Mouse (Mus musculus): ENCODE measurements around the gene Akap6. TPM values are rescaled to one million over a fixed set of nuclear protein-coding genes. Genes with fewer than 3 reads are reported as not detected.
"Not testable (repeated sequence)": the region's sequence is repeated elsewhere in the genome, so short reads cannot be mapped to it uniquely, and the experiment has no call there.

The Akap6 gene
- polyA plus RNA-seq, 1 experiment from 2014 or later: 0.04 TPM

- Histone ChIP-seq H3K4me1 (ENCODE audit: control insufficient read depth, low read depth, low read length) (no peaks in the 10 kb centered on the region; the same call in 1 of the 2 replicates), H3K9ac (ENCODE audit: low read depth, low read length) (no peak overlapping the region), H3K36me3 (ENCODE audit: control insufficient read depth, insufficient read depth) (no peaks in the 10 kb centered on the region), H3K27ac (ENCODE audit: low read length) (no peak overlapping the region), H3K4me3 (ENCODE audit: low read depth, low read length) (no peak overlapping the region), H3K4me2 (ENCODE audit: low read depth, low read length) (no peak overlapping the region), H3K9me3 (replicated peaks; ENCODE audit: control insufficient read depth, low read length) (no peaks in the 10 kb centered on the region), H3K27me3 (ENCODE audit: control insufficient read depth, insufficient read depth, low read depth, low read length) (no peaks in the 10 kb centered on the region)
- 45% methylated on average over 4 of the region's 4 CpGs for WGBS (ENCODE audit: insufficient replicate concordance)
- ATAC-seq (ENCODE audit: low read depth): no peak
Observed at GRCm38 (mm10) chr12:52704081-52704480, 4.9 kb downstream of the Akap6 start.

DNA sequence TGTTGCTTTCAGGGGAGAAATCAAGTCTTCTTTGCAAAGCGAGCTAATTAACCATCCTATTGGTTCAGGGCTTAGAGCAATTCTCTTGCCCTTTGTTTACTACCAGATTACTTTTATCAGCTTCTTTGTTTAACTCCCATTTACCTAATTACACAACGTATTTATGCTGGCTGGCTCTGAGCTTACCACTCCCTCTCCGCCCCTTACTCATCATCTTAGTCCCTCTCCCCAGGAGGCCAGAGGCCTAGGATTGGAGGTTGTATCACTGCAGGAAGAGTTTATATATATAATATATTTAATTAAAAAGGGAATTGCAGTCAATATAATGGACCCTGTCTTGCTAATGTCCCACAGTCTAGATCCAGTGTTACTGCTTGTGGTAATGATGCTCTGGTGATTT lies 5.6 kb downstream of the Akap6 start:
- Histone ChIP-seq H3K4me1 (ENCODE audit: control insufficient read depth, low read depth, low read length) (no peaks in the 10 kb centered on the region; the same call in 1 of the 2 replicates), H3K9ac (ENCODE audit: low read depth, low read length) (no peak overlapping the region), H3K36me3 (ENCODE audit: control insufficient read depth, insufficient read depth) (no peaks in the 10 kb centered on the region), H3K27me3 (ENCODE audit: control insufficient read depth, insufficient read depth, low read depth, low read length) (no peaks in the 10 kb centered on the region), H3K4me2 (ENCODE audit: low read depth, low read length) (no peak overlapping the region), H3K9me3 (replicated peaks; ENCODE audit: control insufficient read depth, low read length) (no peaks in the 10 kb centered on the region), H3K4me3 (ENCODE audit: low read depth, low read length) (no peak overlapping the region), H3K27ac (ENCODE audit: low read length) (no peak overlapping the region)
- 65% methylated on average over 3 of the region's 3 CpGs for WGBS (ENCODE audit: insufficient replicate concordance)
- ATAC-seq (ENCODE audit: low read depth): no peak

DNA sequence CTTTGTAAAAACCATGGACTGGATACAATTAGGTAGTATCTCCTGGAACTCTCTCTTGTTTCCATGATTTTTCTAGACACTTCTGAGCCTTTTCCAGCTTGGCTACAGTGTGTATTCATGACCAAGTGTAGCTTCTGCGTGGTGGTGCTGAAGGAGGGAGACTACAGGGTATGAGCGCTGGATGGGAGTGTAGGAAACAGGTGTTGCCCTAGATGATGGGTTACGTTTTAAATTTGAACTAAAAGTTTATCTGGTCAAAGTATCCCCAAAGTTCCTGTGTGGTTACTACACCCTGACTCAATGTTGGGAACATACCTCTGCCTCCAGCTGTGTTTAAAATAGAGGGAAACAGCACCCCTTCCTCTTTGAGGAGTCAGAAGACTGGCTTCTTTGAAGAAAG lies 12.2 kb downstream of the Akap6 start:
- WGBS (ENCODE audit: insufficient replicate concordance): 28% methylated on average over 3 of the region's 3 CpGs

GRCm38 (mm10) chr12:52711857-52712640 lies 12.9 kb downstream of the Akap6 start:
- no peaks in the 10 kb centered on the region for H3K9me3 ChIP-seq (replicated peaks; ENCODE audit: control insufficient read depth, low read length)
- H3K36me3 ChIP-seq (ENCODE audit: control insufficient read depth, insufficient read depth): no peaks in the 10 kb centered on the region
- no peak overlapping the region for H3K4me2 ChIP-seq (ENCODE audit: low read depth, low read length)
- H3K27me3 ChIP-seq (ENCODE audit: control insufficient read depth, insufficient read depth, low read depth, low read length): no peaks in the 10 kb centered on the region
- no peak overlapping the region for H3K4me3 ChIP-seq (ENCODE audit: low read depth, low read length)
- no peak for ATAC-seq (ENCODE audit: low read depth)
- H3K9ac ChIP-seq (ENCODE audit: low read depth, low read length): no peak overlapping the region
- no peak overlapping the region for H3K27ac ChIP-seq (ENCODE audit: low read length)
- no peaks in the 10 kb centered on the region for H3K4me1 ChIP-seq (ENCODE audit: control insufficient read depth, low read depth, low read length)
- WGBS (ENCODE audit: insufficient replicate concordance): 48% methylated on average over 7 of the region's 7 CpGs

More for the DNA sequence above, 12.2 kb downstream of the Akap6 start:
- H3K36me3 ChIP-seq (ENCODE audit: control insufficient read depth, insufficient read depth): no peaks in the 10 kb centered on the region
- ATAC-seq (ENCODE audit: low read depth): no peak
- H3K9me3 ChIP-seq (replicated peaks; ENCODE audit: control insufficient read depth, low read length): no peaks in the 10 kb centered on the region
- no peaks in the 10 kb centered on the region for H3K27me3 ChIP-seq (ENCODE audit: control insufficient read depth, insufficient read depth, low read depth, low read length)
- no peaks in the 10 kb centered on the region for H3K4me1 ChIP-seq (ENCODE audit: control insufficient read depth, low read depth, low read length)
- H3K4me2 ChIP-seq (ENCODE audit: low read depth, low read length): no peak overlapping the region
- no peak overlapping the region for H3K9ac ChIP-seq (ENCODE audit: low read depth, low read length)
- no peak overlapping the region for H3K27ac ChIP-seq (ENCODE audit: low read length)
- no peak overlapping the region for H3K4me3 ChIP-seq (ENCODE audit: low read depth, low read length)

- H3K4me2 ChIP-seq (ENCODE audit: low read depth, low read length): no peak overlapping the region
- WGBS (ENCODE audit: insufficient replicate concordance): 15% methylated on average over 6 of the region's 6 CpGs
- no peak overlapping the region for H3K9ac ChIP-seq (ENCODE audit: low read depth, low read length)
- no peaks in the 10 kb centered on the region for H3K27me3 ChIP-seq (ENCODE audit: control insufficient read depth, insufficient read depth, low read depth, low read length)
- no peaks in the 10 kb centered on the region for H3K9me3 ChIP-seq (replicated peaks; ENCODE audit: control insufficient read depth, low read length)
- H3K4me3 ChIP-seq (ENCODE audit: low read depth, low read length): no peak overlapping the region
- no peak for ATAC-seq (ENCODE audit: low read depth)
- H3K27ac ChIP-seq (ENCODE audit: low read length): no peak overlapping the region
- H3K4me1 ChIP-seq (ENCODE audit: control insufficient read depth, low read depth, low read length): no peaks in the 10 kb centered on the region
- H3K36me3 ChIP-seq (ENCODE audit: control insufficient read depth, insufficient read depth): no peaks in the 10 kb centered on the region
Observed at GRCm38 (mm10) chr12:52718392-52718791, 19.2 kb downstream of the Akap6 start.

DNA sequence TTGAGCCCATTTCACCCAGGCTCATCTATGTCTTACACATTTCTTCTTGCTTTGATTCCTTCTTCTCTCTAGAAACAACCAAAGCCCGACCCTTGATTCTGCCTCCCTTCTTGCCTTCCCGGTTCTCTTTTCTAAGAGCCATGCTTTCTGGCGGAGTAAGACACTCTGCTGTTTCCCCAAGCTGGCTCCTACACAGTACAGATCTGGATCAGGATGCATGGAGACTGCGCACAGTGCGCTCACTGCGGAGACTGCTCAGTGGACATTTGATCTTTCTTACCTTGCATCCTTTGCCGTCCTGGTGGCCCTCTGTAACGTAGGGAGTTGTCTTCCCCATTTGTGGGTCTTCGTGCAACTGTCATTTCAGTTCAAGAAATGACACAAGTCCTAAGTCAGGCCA lies 20.0 kb downstream of the Akap6 start:
- no peaks in the 10 kb centered on the region for H3K36me3 ChIP-seq (ENCODE audit: control insufficient read depth, insufficient read depth)
- H3K4me2 ChIP-seq (ENCODE audit: low read depth, low read length): no peak overlapping the region
- H3K27me3 ChIP-seq (ENCODE audit: control insufficient read depth, insufficient read depth, low read depth, low read length): no peaks in the 10 kb centered on the region
- H3K9ac ChIP-seq (ENCODE audit: low read depth, low read length): no peak overlapping the region
- H3K9me3 ChIP-seq (replicated peaks; ENCODE audit: control insufficient read depth, low read length): no peaks in the 10 kb centered on the region
- ATAC-seq (ENCODE audit: low read depth): no peak
- no peaks in the 10 kb centered on the region for H3K4me1 ChIP-seq (ENCODE audit: control insufficient read depth, low read depth, low read length)
- WGBS (ENCODE audit: insufficient replicate concordance): 73% methylated on average over 9 of the region's 9 CpGs
- H3K4me3 ChIP-seq (ENCODE audit: low read depth, low read length): no peak overlapping the region
- H3K27ac ChIP-seq (ENCODE audit: low read length): no peak overlapping the region

DNA sequence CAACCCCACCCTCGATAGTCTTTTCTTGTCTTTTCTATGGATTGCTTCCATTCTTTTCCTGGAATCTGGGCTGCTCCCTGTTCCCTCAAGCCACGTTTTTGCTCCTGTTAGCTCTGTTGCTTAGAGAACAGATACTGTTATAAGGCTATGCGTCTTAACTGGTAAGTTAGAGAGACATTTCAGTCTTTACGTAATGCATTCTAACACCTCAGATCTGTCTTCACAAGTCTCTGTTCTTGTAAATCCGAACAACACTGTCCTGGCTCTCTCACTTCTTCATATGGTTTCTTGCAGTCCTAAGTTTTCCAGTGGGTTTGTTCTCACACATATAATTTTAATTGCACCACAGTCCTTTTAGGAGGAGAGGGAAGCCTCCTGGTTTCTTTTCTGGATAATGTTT lies 20.5 kb downstream of the Akap6 start:
- H3K4me1 ChIP-seq (ENCODE audit: control insufficient read depth, low read depth, low read length): no peaks in the 10 kb centered on the region
- H3K9me3 ChIP-seq (replicated peaks; ENCODE audit: control insufficient read depth, low read length): no peaks in the 10 kb centered on the region
- no peak overlapping the region for H3K4me2 ChIP-seq (ENCODE audit: low read depth, low read length)
- no peaks in the 10 kb centered on the region for H3K36me3 ChIP-seq (ENCODE audit: control insufficient read depth, insufficient read depth)
- no peak overlapping the region for H3K27ac ChIP-seq (ENCODE audit: low read length)
- no peaks in the 10 kb centered on the region for H3K27me3 ChIP-seq (ENCODE audit: control insufficient read depth, insufficient read depth, low read depth, low read length)
- H3K4me3 ChIP-seq (ENCODE audit: low read depth, low read length): no peak overlapping the region
- 67% methylated on average over 5 of the region's 5 CpGs for WGBS (ENCODE audit: insufficient replicate concordance)
- H3K9ac ChIP-seq (ENCODE audit: low read depth, low read length): no peak overlapping the region
- no peak for ATAC-seq (ENCODE audit: low read depth)

DNA sequence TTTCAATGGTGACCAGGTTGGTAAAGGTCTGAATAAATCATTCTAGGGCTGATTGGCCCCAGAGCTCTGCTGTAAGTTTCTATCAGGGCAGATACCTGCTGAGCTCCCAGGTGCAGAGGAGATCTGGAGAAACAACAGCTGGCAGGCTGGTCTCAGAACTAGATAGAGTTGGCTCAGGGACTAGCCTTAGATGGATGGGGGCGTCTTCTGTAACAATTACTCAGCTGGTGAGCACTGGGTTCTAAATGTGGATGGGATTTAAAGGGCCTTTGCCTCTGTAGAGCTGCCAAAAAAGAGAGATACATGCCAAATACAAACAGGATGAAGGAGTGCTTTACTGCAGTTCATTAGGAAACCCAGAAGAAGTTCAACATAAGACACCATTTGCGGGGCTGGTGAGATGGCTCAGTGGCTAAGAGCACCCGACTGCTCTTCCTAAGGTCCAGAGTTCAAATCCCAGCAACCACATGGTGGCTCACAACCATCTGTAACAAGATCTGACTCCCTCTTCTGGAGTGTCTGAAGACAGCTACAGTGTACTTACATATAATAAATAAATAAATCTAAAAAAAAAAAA lies 24.9 kb downstream of the Akap6 start:
- not testable (repeated sequence) for H3K9ac ChIP-seq (ENCODE audit: low read depth, low read length); H3K4me1 ChIP-seq (ENCODE audit: control insufficient read depth, low read depth, low read length); H3K27ac ChIP-seq (ENCODE audit: low read length); H3K4me3 ChIP-seq (ENCODE audit: low read depth, low read length); H3K4me2 ChIP-seq (ENCODE audit: low read depth, low read length); H3K27me3 ChIP-seq (ENCODE audit: control insufficient read depth, insufficient read depth, low read depth, low read length); ATAC-seq (ENCODE audit: low read depth); H3K9me3 ChIP-seq (replicated peaks; ENCODE audit: control insufficient read depth, low read length); H3K36me3 ChIP-seq (ENCODE audit: control insufficient read depth, insufficient read depth)
- 70% methylated on average over 3 of the region's 3 CpGs for WGBS (ENCODE audit: insufficient replicate concordance)

GRCm38 (mm10) chr12:52726434-52727231 lies 27.4 kb downstream of the Akap6 start:
- Histone ChIP-seq H3K4me3 (ENCODE audit: low read depth, low read length) (no peak overlapping the region), H3K27me3 (ENCODE audit: control insufficient read depth, insufficient read depth, low read depth, low read length) (no peaks in the 10 kb centered on the region), H3K27ac (ENCODE audit: low read length) (no peak overlapping the region), H3K9me3 (replicated peaks; ENCODE audit: control insufficient read depth, low read length) (no peaks in the 10 kb centered on the region), H3K36me3 (ENCODE audit: control insufficient read depth, insufficient read depth) (no peaks in the 10 kb centered on the region), H3K9ac (ENCODE audit: low read depth, low read length) (no peak overlapping the region), H3K4me2 (ENCODE audit: low read depth, low read length) (no peak overlapping the region), H3K4me1 (ENCODE audit: control insufficient read depth, low read depth, low read length) (no peaks in the 10 kb centered on the region)
- ATAC-seq (ENCODE audit: low read depth): no peak
- WGBS (ENCODE audit: insufficient replicate concordance): 47% methylated on average over 10 of the region's 10 CpGs
